Mouse (Mus musculus) thymus, postnatal 10 days (tissue): ENCODE results near the gene Tmem79.
"Not testable (repeated sequence)": the region's sequence is repeated elsewhere in the genome, so short reads cannot be mapped to it uniquely, and the experiment has no call there.

Source experiments
- DNase-seq, 2 experiments: peaks; one replicate each; pipeline ENCODE4 v3.0.0; 2021; ENCODE audit warnings: low spot score in 2 of 2

Tmem79 gene

GRCm38 (mm10) chr3:88336058-88337013 lies at the start of gene Tmem79, which contains the start of gene Smg5:
Tmem79 (minus strand) TSS chr3:88336148.
Smg5 (plus strand) TSS chr3:88336260.
- peak; percentile 95 to 97 for DNase-seq

DNA sequence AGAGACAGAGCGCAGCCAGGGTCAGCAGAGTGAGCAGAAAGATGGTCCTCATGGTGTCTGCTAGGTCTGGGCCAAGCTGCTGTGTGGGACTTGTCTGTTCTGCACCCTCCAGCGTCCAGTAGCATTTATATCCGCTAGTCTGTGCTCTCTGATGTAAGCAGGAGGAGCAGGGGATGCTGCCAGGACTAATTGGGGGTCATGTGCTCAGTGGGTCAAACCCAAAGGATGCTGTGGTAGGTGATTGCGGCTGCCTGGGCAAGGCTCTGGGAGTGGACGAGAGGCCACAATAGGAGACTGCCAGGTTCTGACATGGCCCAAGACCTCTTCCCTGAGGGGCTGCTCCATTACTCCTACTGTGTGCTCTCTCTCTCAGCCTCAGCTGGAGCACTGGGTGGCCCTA lies 48.4 kb upstream of the Tmem79 start, which contains the start of gene Bglap:
Gene Bglap (minus strand): TSS at position 101 of the 400 bp plus-strand sequence.
- no peak for DNase-seq

DNA sequence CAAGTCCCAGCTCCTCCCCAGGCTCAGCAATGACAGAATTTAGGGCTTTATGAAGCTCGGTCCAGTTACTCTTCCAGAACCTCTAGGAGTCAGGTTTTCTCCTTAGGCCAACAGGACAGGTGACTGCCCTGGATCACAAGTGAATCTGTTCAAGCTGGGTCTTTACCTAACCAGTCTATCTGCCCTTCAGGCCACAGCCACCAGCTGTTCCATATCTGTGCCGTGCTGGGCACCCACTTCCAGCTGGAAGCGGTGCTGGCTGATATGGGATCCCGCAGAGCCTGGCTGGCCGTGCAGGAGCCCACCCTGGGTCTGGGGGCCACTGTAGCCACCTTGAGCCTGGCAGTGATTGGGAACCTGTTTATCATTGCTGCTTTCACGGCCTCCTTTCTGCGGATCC lies 46.4 kb upstream of the Tmem79 start:
- DNase-seq, result not testable (repeated sequence)

DNA sequence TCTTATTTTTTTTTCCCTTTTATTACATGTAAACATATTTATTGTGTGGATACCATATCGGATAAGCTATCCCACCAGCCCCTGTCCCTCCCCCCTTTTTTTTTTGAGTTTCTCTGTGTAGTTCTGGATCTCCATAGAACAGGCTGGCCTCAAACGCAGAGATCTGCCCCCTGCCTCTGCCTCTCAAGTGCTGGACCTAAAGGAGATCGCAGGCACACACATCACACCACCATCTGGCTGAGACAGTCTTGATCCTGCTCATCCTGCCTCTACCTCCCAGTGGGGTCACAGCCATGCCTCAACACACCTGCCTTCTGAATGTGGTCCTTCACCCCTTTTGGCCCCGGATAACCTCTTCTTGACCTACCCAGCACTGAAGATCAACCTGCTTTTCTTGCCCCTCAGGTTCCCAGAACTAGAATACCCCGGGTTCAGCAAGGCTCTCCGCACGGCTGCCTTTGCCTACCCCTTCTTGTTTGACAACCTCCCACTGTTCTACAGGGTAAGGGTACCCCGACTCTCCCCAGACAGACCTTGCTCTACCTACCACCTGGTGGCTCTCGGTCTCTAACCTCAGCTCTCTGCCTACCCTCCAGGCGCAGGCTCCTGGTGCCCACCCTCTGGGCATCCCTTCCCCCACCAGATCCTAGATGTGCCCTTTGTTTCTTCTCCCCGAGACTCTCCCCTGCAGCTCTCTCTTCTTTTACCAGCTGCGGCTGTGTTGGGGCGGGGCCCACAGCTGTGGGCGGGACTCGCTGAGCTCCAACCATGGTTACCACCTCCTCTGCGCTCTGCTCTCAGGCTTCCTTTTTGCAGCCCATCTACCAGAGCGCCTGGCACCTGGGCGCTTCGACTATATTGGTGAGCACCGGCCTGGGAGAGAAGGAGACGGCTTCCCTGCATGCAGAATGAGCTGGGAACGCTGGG lies 45.7 kb upstream of the Tmem79 start:
- DNase-seq, result peak; percentile 63 to 80

DNA sequence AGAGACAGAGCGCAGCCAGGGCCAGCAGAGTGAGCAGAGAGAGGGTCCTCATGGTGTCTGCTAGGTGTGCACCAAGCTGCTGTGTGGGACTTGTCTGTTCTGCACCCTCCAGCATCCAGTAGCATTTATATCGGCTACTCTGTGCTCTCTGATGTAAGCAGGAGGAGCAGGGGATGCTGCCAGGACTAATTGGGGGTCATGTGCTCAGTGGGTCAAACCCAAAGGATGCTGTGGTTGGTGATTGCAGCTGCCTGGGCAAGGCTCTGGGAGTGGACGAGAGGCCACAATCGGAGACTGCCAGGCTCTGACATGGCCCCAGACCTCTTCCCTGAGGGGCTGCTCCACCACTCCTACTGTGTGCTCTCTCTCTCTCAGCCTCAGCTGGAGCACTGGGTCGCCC lies 42.7 kb upstream of the Tmem79 start, which contains the start of gene Bglap2:
Gene Bglap2 (minus strand): TSS at position 101 of the 400 bp plus-strand sequence.
- not testable (repeated sequence) for DNase-seq

DNA sequence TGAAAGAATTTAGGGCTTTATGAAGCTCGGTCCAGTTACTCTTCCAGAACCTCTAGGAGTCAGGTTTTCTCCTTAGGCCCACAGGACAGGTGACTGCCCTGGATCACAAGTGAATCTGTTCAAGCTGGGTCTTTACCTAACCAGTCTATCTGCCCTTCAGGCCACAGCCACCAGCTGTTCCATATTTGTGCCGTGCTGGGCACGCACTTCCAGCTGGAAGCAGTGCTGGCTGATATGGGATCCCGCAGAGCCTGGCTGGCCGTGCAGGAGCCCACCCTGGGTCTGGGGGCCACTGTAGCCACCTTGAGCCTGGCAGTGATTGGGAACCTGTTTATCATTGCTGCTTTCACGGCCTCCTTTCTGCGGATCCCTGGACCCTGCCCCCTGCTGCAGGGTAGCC lies 40.7 kb upstream of the Tmem79 start:
- not testable (repeated sequence) for DNase-seq

- DNase-seq, result peak; percentile 46 to 57
Measured at GRCm38 (mm10) chr3:88375750-88376626, 40.0 kb upstream of the Tmem79 start.

- DNase-seq, result not testable (repeated sequence)
Measured at GRCm38 (mm10) chr3:88372643-88373042, 36.7 kb upstream of the Tmem79 start, which contains the start of gene Bglap3. Bglap3 (minus strand) TSS chr3:88372743.

DNA sequence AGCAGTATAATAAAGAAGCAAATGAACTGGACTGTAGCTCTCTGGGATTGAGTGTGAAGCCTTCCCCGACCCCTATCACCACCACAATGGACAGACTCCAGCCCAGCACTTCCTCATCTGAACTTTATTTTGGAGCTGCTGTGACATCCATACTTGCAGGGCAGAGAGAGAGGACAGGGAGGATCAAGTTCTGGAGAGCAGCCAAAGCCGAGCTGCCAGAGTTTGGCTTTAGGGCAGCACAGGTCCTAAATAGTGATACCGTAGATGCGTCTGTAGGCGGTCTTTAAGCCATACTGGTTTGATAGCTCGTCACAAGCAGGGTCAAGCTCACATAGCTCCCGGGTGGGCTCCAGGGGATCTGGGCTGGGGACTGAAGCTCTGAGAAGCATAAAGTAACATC lies 32.6 kb upstream of the Tmem79 start:
- DNase-seq, result not testable (repeated sequence)

DNA sequence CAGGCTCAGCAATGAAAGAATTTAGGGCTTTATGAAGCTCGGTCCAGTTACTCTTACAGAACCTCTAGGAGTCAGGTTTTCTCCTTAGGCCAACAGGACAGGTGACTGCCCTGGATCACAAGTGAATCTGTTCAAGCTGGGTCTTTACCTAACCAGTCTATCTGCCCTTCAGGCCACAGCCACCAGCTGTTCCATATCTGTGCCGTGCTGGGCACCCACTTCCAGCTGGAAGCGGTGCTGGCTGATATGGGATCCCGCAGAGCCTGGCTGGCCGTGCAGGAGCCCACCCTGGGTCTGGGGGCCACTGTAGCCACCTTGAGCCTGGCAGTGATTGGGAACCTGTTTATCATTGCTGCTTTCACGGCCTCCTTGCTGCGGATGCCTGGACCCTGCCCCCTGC lies 31.6 kb upstream of the Tmem79 start:
- DNase-seq, result not testable (repeated sequence)

- DNase-seq, result peak; percentile 80 to 84
Measured at GRCm38 (mm10) chr3:88366830-88367428, 31.0 kb upstream of the Tmem79 start.

DNA sequence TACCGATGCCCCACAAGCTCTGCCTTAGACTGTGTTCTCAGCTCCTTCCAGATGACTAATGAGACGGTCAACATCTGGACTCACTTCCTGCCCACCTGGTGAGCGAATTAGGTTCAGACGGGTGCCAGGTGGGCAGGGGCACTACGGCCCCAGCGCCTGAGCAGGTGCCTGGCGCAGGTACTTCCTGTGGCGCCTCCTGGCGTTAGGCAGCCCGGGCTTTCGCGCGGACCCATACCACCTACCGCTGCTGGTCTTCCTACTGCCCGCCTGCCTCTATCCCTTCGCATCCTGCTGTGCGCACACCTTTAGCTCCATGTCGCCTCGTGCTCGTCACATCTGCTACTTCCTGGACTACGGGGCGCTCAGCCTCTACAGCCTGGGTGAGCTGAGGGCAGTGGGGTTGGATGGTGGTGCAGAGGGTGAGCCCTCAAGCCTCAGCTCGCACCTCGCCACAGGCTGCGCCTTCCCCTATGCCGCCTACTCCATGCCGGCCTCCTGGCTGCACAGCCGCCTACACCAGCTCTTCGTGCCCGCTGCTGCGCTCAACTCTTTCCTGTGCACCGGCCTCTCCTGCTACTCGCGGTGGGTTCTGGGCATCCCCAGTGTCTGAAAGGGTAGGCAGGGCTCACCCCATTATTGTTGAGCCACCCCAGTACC lies 29.9 kb upstream of the Tmem79 start:
- DNase-seq, result peak in 1 of 2 experiments; percentile 14

DNA sequence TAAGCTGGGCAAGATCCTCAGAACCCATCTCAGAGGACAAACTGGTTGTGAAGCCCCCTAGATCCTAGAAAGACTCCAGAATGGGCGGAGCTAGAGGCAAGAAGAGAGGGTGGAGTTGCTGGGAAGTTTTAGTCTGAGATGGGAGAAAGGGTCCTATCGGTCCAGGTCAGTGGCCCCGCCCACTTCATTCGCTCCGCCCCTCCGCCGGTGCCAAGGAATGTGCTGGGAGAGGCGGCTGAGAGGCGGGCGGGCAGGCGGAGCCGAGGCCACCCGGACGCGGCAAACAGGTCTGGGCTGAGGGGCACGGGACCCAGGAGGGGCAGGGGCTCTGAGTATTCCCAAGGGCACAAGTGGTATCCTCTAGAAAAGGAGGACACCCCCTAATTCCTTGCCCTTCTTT lies 28.4 kb upstream of the Tmem79 start, which contains the start of gene Paqr6:
Gene Paqr6 (plus strand): TSS at position 248 of the 400 bp plus-strand sequence.
- no peak for DNase-seq

- no peak for DNase-seq
Measured at GRCm38 (mm10) chr3:88363700-88364099, 27.8 kb upstream of the Tmem79 start.

GRCm38 (mm10) chr3:88361612-88362313 lies 25.8 kb upstream of the Tmem79 start:
- no peak for DNase-seq

GRCm38 (mm10) chr3:88361096-88361495 lies 25.1 kb upstream of the Tmem79 start:
- DNase-seq, result peak in 1 of 2 experiments; percentile 18

DNA sequence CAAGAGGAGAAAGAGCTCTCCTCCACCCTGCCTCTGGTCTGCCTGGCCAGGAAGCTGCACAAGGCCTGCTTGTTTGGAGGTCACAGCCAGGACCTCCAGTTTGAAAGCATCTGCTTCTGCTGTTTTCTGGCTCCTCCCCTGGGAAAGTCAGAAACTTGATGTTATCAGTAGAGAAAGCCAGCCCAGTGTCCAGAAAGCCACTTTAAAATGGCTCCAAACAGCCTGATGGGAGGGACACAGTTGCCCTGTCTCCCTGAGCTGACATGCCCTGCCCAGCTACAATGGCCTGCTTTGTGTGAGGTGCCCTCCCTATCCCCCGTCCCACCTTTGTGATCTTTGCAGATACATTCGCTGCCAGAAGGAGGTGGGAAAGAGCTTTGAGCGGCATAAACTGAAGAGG lies 24.0 kb upstream of the Tmem79 start:
- no peak for DNase-seq

- DNase-seq, result no peak
Measured at GRCm38 (mm10) chr3:88359584-88359983, 23.6 kb upstream of the Tmem79 start.
